Mouse (Mus musculus) telencephalon, adult 2 months (tissue): ENCODE results near the gene Ptov1.

Experiments
- DNase-seq: peaks from one replicate; pipeline ENCODE4 v3.0.0-alpha.2; 2011; ENCODE audit warnings: low read depth, low spot score

Ptov1 gene

GRCm38 (mm10) chr7:44840426-44840825 lies 29.2 kb downstream of the Ptov1 start:
- DNase-seq = no peak

GRCm38 (mm10) chr7:44839491-44840191 lies 29.9 kb downstream of the Ptov1 start:
- no peak for DNase-seq

- DNase-seq = no peak
Observed at GRCm38 (mm10) chr7:44839171-44839490, 30.5 kb downstream of the Ptov1 start.

GRCm38 (mm10) chr7:44838073-44838472 lies 31.5 kb downstream of the Ptov1 start:
- no peak for DNase-seq

GRCm38 (mm10) chr7:44836423-44837053 lies 33.0 kb downstream of the Ptov1 start:
- no peak for DNase-seq

DNA sequence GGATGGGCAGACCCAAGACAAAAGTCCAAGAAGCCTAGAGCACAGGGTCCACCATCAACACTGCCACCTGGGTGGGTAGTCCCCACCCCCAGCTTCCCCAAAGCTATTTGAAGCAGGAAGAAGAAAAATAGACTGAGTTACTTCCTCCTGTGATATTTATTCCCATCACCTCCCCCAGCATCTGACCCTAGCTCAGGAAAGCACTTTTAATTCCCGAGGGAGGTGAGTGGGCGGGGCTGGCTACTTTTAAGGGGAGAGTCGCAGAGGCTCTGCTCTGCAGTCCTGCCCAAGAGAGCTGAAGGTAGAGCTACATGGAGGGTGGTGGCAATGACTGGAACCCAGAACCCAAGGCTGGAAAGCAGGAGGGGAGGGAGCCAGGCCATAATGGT lies 33.6 kb downstream of the Ptov1 start:
- DNase-seq = no peak

- no peak for DNase-seq
Observed at GRCm38 (mm10) chr7:44835373-44836015, 34.1 kb downstream of the Ptov1 start.

DNA sequence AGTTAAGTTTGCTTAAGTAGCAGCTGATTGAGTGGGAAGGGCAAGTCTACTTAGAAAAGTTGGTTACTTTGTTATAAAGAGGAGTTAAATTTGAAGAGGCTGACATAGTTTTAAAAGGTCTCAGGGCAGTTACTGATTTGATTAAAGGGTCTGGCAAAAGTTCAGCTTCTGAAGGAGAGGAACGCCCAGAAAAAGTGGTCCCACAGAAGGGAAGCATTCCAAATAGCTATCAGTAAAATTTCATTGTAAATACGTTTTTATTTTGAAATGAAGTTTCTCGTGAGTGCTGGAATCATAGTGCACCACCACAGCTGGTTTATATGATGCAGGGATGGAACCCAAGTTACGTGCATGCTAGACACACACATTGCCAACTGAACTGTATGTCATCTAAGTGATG lies 36.8 kb downstream of the Ptov1 start:
- no peak for DNase-seq

- DNase-seq = no peak
Observed at GRCm38 (mm10) chr7:44828706-44829105, 40.9 kb downstream of the Ptov1 start.

- DNase-seq = no peak
Observed at GRCm38 (mm10) chr7:44826771-44827170, 42.8 kb downstream of the Ptov1 start.

GRCm38 (mm10) chr7:44824872-44825271 lies 44.7 kb downstream of the Ptov1 start:
- peak; percentile 56 for DNase-seq

GRCm38 (mm10) chr7:44823409-44823808 lies 46.2 kb downstream of the Ptov1 start:
- DNase-seq = no peak

DNA sequence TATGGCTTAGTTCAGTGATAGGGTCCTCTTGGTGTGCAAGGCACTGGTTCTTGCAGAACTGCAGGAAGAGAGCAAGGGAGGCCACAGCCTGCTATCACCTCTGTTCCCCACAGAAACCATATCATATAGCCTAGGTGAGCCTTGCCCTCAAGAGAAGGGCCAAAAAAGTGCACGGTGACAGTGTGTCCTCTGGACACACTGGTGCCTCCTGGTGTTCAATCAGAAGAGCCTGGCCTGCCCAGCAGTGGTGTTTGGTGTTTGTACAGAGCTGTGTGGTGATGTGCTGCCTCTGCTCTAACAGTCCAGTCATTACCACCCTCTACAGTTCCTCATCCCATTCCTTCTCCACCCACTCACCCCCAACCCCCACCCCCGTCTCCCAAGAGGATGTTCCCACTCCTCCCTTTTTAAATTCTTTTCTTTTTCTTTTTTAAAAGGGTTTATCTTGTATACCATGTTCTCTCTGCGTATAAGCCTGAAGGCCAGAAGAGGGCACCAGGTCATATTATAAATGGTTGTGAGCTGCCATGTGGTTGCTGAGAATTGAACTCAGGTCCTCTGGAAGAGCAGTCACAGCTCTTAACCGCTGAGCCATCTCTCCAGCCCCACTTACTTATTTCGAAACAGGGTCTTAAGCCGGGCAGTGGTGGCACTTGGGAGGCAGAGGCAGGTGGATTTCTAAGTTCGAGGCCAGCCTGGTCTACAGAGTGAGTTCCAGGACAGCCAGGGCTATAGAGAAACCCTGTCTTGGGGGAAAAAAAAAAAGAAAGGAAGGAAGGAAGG lies 47.7 kb downstream of the Ptov1 start:
- DNase-seq = no peak

- no peak for DNase-seq
Observed at GRCm38 (mm10) chr7:44820525-44820924, 49.1 kb downstream of the Ptov1 start.

GRCm38 (mm10) chr7:44819863-44820262 lies 49.7 kb downstream of the Ptov1 start:
- DNase-seq = no peak

DNA sequence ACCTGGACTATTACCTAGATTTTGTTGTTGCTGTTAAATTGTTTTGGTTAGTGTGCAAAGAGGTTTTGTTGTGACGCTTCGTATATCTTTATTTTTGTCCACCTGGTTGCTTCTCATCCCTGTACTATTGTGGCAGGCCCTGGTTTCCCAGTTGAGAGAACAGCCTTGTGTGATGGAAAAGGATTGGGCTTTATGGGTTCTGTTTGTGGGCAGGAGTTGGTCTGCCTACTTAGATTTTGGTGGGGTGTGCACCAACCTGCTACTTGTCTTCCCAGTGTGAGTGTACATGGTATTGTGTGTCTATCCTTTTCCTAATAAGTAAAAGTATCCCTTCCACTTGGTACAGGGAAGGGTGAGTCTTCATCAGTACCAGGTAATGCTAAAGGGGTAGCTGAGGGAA lies 50.2 kb downstream of the Ptov1 start:
- no peak for DNase-seq

GRCm38 (mm10) chr7:44818751-44819235 lies 50.8 kb downstream of the Ptov1 start:
- DNase-seq = no peak

- no peak for DNase-seq
Observed at GRCm38 (mm10) chr7:44818164-44818563, 51.4 kb downstream of the Ptov1 start.

DNA sequence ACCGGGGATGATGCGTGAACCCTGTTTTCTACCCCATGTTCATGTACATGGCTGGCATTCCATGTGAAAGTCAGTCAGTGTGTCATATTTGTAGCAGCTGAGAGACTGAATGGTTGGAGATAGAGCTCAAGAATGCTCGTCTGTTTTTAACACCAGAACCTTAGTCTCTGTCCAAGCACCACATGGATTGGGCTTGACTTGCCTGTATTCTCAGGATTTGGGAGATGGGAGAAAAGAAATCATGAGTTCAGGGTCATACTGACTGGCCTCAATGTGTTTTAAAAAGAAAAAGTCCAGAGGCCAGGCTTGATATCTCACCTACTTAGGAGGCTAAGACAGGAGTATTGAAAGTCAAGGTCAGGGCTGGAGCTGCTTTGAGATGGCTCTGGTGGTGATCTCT lies 52.1 kb downstream of the Ptov1 start:
- DNase-seq = no peak

DNA sequence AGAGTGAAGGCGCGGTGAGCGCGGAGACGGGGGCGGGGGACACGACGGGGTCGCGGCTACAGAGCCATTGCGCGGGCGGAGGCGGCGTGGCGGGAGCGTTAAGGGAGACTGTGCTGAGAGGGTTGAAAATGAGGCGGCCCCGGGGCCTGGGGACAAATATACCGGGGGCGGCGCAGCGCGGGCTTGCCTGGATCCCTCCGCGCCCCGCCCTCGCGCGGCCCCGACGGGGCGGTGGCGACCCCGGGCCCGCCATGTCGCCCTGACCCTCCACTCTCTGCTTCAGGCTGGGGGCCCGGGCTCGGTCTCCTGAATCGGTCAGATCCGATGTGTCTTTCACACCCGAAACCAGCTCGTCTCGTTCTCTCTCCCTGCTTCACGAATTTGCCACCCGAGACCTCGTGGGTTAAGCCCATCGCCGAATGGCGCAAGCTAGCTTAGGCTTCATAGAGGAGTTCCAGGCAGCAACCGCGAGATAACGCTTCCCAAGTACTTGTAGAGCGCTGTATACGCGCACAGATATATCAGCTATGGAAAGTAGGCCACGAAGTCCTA lies 53.0 kb downstream of the Ptov1 start, which contains the start of gene Atf5:
Gene Atf5 (minus strand): TSS at position 189 of the 552 bp plus-strand sequence.
- no peak for DNase-seq

DNA sequence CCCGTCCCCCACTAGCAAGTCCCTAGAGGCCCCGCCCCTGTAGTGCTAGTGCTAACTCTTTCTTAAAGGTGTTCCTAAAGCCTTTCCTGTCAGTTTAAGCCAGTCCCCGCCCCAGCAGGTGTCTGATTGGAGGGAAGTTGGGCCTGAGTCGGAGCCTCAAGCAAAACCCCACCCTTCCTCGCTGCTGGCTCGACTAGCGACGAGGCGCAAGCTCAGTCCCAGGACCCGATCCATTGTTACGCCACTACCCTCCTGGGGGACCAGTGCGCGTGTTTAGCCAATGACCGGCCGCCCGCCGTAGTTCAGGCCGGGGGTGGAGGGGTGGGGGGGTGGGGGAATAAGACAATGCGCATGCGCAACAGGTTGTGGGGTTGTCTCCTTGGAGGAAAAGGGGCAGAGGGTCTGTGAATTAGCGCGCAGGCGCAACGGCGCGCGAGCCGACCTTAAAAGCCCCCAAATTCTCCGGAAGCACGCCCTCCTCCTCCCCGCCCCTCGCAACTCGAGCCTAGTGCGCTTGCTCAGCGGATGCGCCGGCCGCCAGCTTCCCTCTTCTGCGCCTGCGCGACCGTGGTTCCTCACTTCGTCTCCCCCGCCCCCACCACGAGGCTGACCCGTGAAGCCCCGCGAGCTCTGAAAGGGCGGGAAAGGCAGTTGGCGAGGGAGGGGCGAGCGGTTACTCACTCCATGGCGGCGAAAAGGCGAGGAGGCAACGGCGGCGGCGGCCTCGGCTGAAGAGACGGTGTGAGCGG lies 53.7 kb downstream of the Ptov1 start, which contains the start of the genes Nup62 and Il4i1:
Gene Nup62 (plus strand): TSS at position 368 of the 749 bp plus-strand sequence.
Gene Il4i1 (plus strand): TSS at position 667 of the 749 bp plus-strand sequence.
- DNase-seq = peak; percentile 97
